In the genomic region with DNA sequence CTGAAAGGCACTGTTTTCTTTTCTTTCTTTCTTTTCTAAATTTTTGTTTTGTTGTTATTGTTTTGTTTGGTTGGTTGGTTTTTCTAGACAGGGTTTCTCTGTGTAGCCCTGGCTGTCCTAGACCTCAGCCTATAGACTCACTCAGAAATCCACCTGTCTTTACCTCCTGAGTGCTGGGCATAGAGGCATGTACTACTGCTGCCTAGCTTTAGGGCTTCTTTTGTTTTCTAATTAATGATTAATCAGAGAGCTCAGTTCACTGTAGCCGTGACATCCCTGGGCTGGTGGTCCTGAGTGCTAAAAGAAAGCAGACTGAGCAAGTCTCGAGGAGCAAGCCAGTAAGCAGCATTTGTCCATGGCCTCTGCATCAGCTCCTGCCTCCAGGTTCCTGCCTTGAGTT, we compare ENCODE assay signal across 18 mouse cellular contexts. TPM values are rescaled to one million over a fixed set of nuclear protein-coding genes. Genes with fewer than 3 reads are reported as not detected.
"Had no signal": no experiment of that assay in that cellular context is flagged by ENCODE, and none has a peak within 500 bp of the region (broad histone marks: within the 10 kb centered on the region; RNA-seq: fewer than 3 reads in every experiment).

No protein-coding gene starts in this region.

- H3K27ac ChIP-seq: neural tube, embryonic 15.5 days; stomach, embryonic 15.5 days; stomach, postnatal 0 days had no signal

- H3K4me2 ChIP-seq: neural tube, embryonic 15.5 days; stomach, embryonic 15.5 days had no signal

- H3K36me3 ChIP-seq: neural tube, embryonic 15.5 days; stomach, embryonic 15.5 days had no signal

- H3K4me1 ChIP-seq: neural tube, embryonic 15.5 days; stomach, embryonic 15.5 days had no signal

- H3K27me3 ChIP-seq: neural tube, embryonic 15.5 days; stomach, embryonic 15.5 days had no signal

- H3K4me3 ChIP-seq: neural tube, embryonic 15.5 days; stomach, embryonic 15.5 days had no signal

- H3K9me3 ChIP-seq: neural tube, embryonic 15.5 days; stomach, embryonic 15.5 days had no signal

- DNase-seq: retina, postnatal 1 day; right cerebral cortex, adult 18-20 months; right cerebral cortex, postnatal 14 days; right cerebral cortex, postnatal 25 days; right cerebral cortex, postnatal 4 days; spleen, adult 18-20 months; thymus, adult 18-20 months; thymus, adult 2 months; thymus, postnatal 14 days; thymus, postnatal 25 days; thymus, postnatal 36 days; thymus, postnatal 4 days had no signal

- H3K9ac ChIP-seq: neural tube, embryonic 15.5 days; stomach, embryonic 15.5 days had no signal

RNA-seq across cellular contexts. Expression of gene Slc26a4, which starts 20.0 kb away (rescaled TPM):
- total RNA-seq: neutrophil, adult 5-6 weeks had no signal
- polyA plus RNA-seq: spleen, adult 2 months; urinary bladder, adult 2 months had no signal
